ENCODE assay signal across 16 mouse cellular contexts in the genomic region with DNA sequence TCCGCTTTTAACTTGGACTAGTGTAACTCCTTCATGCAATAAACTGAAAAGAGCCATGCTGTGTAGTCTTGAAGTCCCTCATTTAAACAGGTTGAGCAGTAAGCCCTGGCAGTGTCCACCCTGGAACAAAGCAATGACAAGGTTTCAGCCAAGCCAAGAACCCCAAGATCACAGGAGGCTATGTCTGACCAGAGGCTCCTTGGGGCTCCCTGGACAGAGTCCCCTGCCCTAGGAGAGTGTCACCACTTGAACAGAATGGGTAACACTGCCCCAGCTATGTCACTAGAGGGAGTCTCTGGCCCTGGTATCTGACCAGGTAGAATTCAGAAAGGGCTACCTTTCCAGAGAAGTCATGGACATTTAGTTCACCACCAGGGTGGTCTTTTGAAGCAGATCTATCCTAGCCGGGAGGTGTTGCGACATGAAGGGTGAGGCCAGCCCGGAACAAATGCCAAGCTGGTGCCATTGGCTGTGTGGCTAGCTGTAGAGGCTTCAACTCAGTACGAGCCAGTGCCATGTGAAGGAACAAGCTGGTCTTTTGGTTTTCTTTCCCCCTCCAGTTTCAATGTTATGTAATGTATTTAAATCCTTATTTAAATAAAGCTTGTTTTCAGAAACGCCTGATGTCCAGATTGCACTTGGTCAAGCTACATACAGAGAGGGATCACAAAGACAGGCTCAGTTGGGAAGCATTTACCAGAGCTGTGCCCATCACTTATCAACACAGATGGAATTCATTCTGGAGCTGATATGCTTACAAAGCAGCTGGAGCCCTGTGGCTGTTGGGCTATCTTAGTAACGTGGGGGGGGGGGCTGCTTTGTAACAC. TPM values are rescaled to one million over a fixed set of nuclear protein-coding genes. Genes with fewer than 3 reads are reported as not detected.
DNase-seq lines count a peak whose midpoint lies in the region; ATAC-seq and TF ChIP-seq lines count a peak whose summit lies in the region.
"Not testable (repeated sequence)": the region's sequence is repeated elsewhere in the genome, so short reads cannot be mapped to it uniquely, and the experiment has no call there.
"Had no signal": no experiment of that assay in that cellular context is flagged by ENCODE, and none has a peak within 500 bp of the region (broad histone marks: within the 10 kb centered on the region; RNA-seq: fewer than 3 reads in every experiment).

No protein-coding gene starts in this region.

- H3K27ac ChIP-seq in ES-E14 (ENCODE audit: insufficient read depth, low read depth, low read length, poor library complexity, severe bottlenecking) = peak overlapping the region; percentile 45
- not testable (repeated sequence) for H3K27ac ChIP-seq in forebrain, embryonic 13.5 days; hindbrain, embryonic 15.5 days (replicated peaks); limb, embryonic 11.5 days (replicated peaks; ENCODE audit: low read depth, low read length); neural tube, embryonic 12.5 days

- peak overlapping the region; percentile 85 for H3K4me2 ChIP-seq in forebrain, embryonic 13.5 days
- H3K4me2 ChIP-seq in hindbrain, embryonic 15.5 days = peak overlapping the region; percentile 68; the same call in 1 of the 2 replicates
- H3K4me2 ChIP-seq in limb, embryonic 11.5 days (ENCODE audit: low read depth, severe bottlenecking) = not testable (repeated sequence)
- peak overlapping the region; percentile 14 for H3K4me2 ChIP-seq in neural tube, embryonic 12.5 days (replicated peaks)

- not testable (repeated sequence) for H3K9me3 ChIP-seq in ES-E14 (ENCODE audit: control insufficient read depth, insufficient read depth, low read depth, low read length); forebrain, embryonic 13.5 days (replicated peaks); hindbrain, embryonic 15.5 days; limb, embryonic 11.5 days (ENCODE audit: control insufficient read depth, low read length); neural tube, embryonic 12.5 days

- H3K4me1 ChIP-seq in ES-E14 (ENCODE audit: control insufficient read depth in 2 of 2, insufficient read depth in 2 of 2, low read length in 2 of 2, poor library complexity in 1 of 2); limb, embryonic 11.5 days (ENCODE audit: control insufficient read depth, insufficient read depth, low read length); lung, adult 2 months (ENCODE audit: control insufficient read depth, insufficient read depth, low read length); neural tube, embryonic 12.5 days: not testable (repeated sequence)
- peaks cover 13% of the 10 kb centered on the region for H3K4me1 ChIP-seq in forebrain, embryonic 13.5 days
- peaks cover 19% of the 10 kb centered on the region for H3K4me1 ChIP-seq in hindbrain, embryonic 15.5 days (replicated peaks)

- WGBS in forebrain, embryonic 13.5 days = 79% methylated on average over 7 of the region's 7 CpGs
- WGBS in hindbrain, embryonic 15.5 days = 84% methylated on average over 7 of the region's 7 CpGs
- WGBS in limb, embryonic 11.5 days = 83% methylated on average over 7 of the region's 7 CpGs
- WGBS in lung, adult 2 months = 46% methylated on average over 7 of the region's 7 CpGs
- WGBS in neural tube, embryonic 12.5 days = 84% methylated on average over 7 of the region's 7 CpGs

- not testable (repeated sequence) for H3K27me3 ChIP-seq in forebrain, embryonic 13.5 days; hindbrain, embryonic 15.5 days; limb, embryonic 11.5 days (ENCODE audit: control insufficient read depth, insufficient read depth, low read length); neural tube, embryonic 12.5 days (replicated peaks)

- 0 out of 2 replicates have a peak overlapping the region, but pooled peaks have one; percentile 18 for H3K9ac ChIP-seq in ES-E14 (ENCODE audit: insufficient read depth, low read depth, low read length, poor library complexity, severe bottlenecking)
- not testable (repeated sequence) for H3K9ac ChIP-seq in forebrain, embryonic 13.5 days; hindbrain, embryonic 15.5 days; limb, embryonic 11.5 days (ENCODE audit: low read length); neural tube, embryonic 12.5 days

- TF ChIP-seq CTCF in lung, adult 2 months (IDR thresholded peaks at IDR 0.05; ENCODE audit: insufficient read depth, low read length) = not testable (repeated sequence)

- peak; percentile 28; the same call in 1 of the 2 replicates for TF ChIP-seq POLR2A in lung, adult 2 months (IDR thresholded peaks at IDR 0.05; ENCODE audit: borderline replicate concordance, extremely low read depth, low read depth, low read length)

- ATAC-seq in forebrain, embryonic 13.5 days; hindbrain, embryonic 15.5 days (ENCODE audit: low FRiP score, low read depth); limb, embryonic 11.5 days (ENCODE audit: insufficient number of reproducible peaks, low FRiP score, low TSS enrichment, low read depth); neural tube, embryonic 12.5 days (ENCODE audit: low FRiP score, low read depth): not testable (repeated sequence)

- in situ Hi-C loops in ES-E14 (cut with MboI; ENCODE audit: low sequenced_read_pairs in 2 of 2, unreplicated experiment in 2 of 2) = not testable (repeated sequence)

- peak; percentile 15 for DNase-seq in 3134 (ENCODE audit: extremely low read depth, insufficient read length, low spot score)
- DNase-seq in ES-E14 (ENCODE audit: low read depth, low spot score); limb, embryonic 11.5 days (ENCODE audit: low spot score): not testable (repeated sequence)
- peak; percentile 45 for DNase-seq in cerebellum, adult 11-12 months
- DNase-seq in lung, adult 2 months = peak; percentile 12

- peak overlapping the region; percentile 23 to 39 for H3K4me3 ChIP-seq in ES-E14 (ENCODE audit: insufficient read depth in 1 of 2, low read depth in 1 of 2, low read length in 2 of 2, poor library complexity in 1 of 2, severe bottlenecking in 1 of 2)
- H3K4me3 ChIP-seq in forebrain, embryonic 13.5 days; hindbrain, embryonic 15.5 days; lung, adult 2 months (replicated peaks; ENCODE audit: extremely low read depth, low read depth, low read length); neural tube, embryonic 12.5 days: not testable (repeated sequence)
- peak overlapping the region; percentile 3 for H3K4me3 ChIP-seq in limb, embryonic 11.5 days (ENCODE audit: low read depth, low read length)

- H3K36me3 ChIP-seq in ES-E14 (ENCODE audit: control insufficient read depth, insufficient read depth, low read length, poor library complexity, severe bottlenecking) = peaks cover 20% of the 10 kb centered on the region
- H3K36me3 ChIP-seq in forebrain, embryonic 13.5 days (ENCODE audit: poor library complexity, severe bottlenecking) = peaks cover 23% of the 10 kb centered on the region
- peaks cover 19% of the 10 kb centered on the region for H3K36me3 ChIP-seq in hindbrain, embryonic 15.5 days
- H3K36me3 ChIP-seq in limb, embryonic 11.5 days (ENCODE audit: control insufficient read depth, insufficient read depth, low read length) = peaks cover 15% of the 10 kb centered on the region; the same call in 1 of the 2 replicates
- H3K36me3 ChIP-seq in neural tube, embryonic 12.5 days = peaks cover 13% of the 10 kb centered on the region

TF ChIP-seq in ES-E14, 5 proteins besides CTCF, POLR2A, EP300 and RAD21:
- TF ChIP-seq CHD2 (IDR thresholded peaks at IDR 0.05; ENCODE audit: low read depth, low read length) = 0 out of 2 replicates have a peak, but pooled peaks have one; percentile 33

RNA-seq across cellular contexts. Expression of gene Eif1, which starts 2.0 kb away (rescaled TPM):
- total RNA-seq in ES-E14 (2012; rRNA removed) = 322 and 326 TPM in 2 replicates
- 1,595 and 1,677 TPM in 2 replicates for polyA plus RNA-seq in forebrain, embryonic 13.5 days (2015; fragmentation: Nextera tagmentation; extraction: Ambion mirVana)
- 1,215 and 1,231 TPM in 2 replicates for polyA plus RNA-seq in hindbrain, embryonic 15.5 days (2015; fragmentation: Nextera tagmentation; extraction: Ambion mirVana)
- polyA plus RNA-seq in limb, embryonic 11.5 days (2014; fragmentation: Nextera tagmentation; extraction: Ambion mirVana) = 1,608 and 1,642 TPM in 2 replicates
- polyA plus RNA-seq in lung, adult 2 months (2012; rRNA removed) = 125 and 131 TPM in 2 replicates
- polyA plus RNA-seq in neural tube, embryonic 12.5 days (2016; fragmentation: Nextera tagmentation; extraction: Ambion mirVana) = 1,410 and 1,478 TPM in 2 replicates

RNA-seq across cellular contexts. Expression of gene Gast, which starts 12.5 kb away (rescaled TPM):
- 1.6 and 2.9 TPM in 2 replicates for total RNA-seq in ES-E14 (2012; rRNA removed)
- polyA plus RNA-seq in forebrain, embryonic 13.5 days (2015; fragmentation: Nextera tagmentation; extraction: Ambion mirVana) = 0.56 and 0.89 TPM in 2 replicates
- 0.38 TPM in 1 of 2 replicates, not detected in the other for polyA plus RNA-seq in hindbrain, embryonic 15.5 days (2015; fragmentation: Nextera tagmentation; extraction: Ambion mirVana)
- not detected in 2 replicates for polyA plus RNA-seq in limb, embryonic 11.5 days (2014; fragmentation: Nextera tagmentation; extraction: Ambion mirVana)
- polyA plus RNA-seq in lung, adult 2 months (2012; rRNA removed) = not detected in 2 replicates
- not detected in 2 replicates for polyA plus RNA-seq in neural tube, embryonic 12.5 days (2016; fragmentation: Nextera tagmentation; extraction: Ambion mirVana)
- total RNA-seq: gastrocnemius, adult 18-20 months; left cerebral cortex, postnatal 25 days had no signal
- polyA plus RNA-seq: CD4-positive, CD25-positive, alpha-beta regulatory T cell, adult 4 months; cerebellum, adult 2 months; kidney, postnatal 0 days had no signal

RNA-seq across cellular contexts. Expression of gene Hap1, which starts 34.2 kb away (rescaled TPM):
- total RNA-seq in ES-E14 (2012; rRNA removed) = 21.4 and 34.2 TPM in 2 replicates
- polyA plus RNA-seq in forebrain, embryonic 13.5 days (2015; fragmentation: Nextera tagmentation; extraction: Ambion mirVana) = 93.7 and 98.5 TPM in 2 replicates
- 253 and 256 TPM in 2 replicates for polyA plus RNA-seq in hindbrain, embryonic 15.5 days (2015; fragmentation: Nextera tagmentation; extraction: Ambion mirVana)
- polyA plus RNA-seq in limb, embryonic 11.5 days (2014; fragmentation: Nextera tagmentation; extraction: Ambion mirVana) = 0.38 and 0.39 TPM in 2 replicates
- polyA plus RNA-seq in lung, adult 2 months (2012; rRNA removed) = 9.3 and 14.3 TPM in 2 replicates
- polyA plus RNA-seq in neural tube, embryonic 12.5 days (2016; fragmentation: Nextera tagmentation; extraction: Ambion mirVana) = 39.9 and 42.0 TPM in 2 replicates

RNA-seq across cellular contexts. Expression of gene Krt42, which starts 52.0 kb away (rescaled TPM):
- total RNA-seq in ES-E14 (2012; rRNA removed) = 21.7 and 42.5 TPM in 2 replicates
- polyA plus RNA-seq in forebrain, embryonic 13.5 days (2015; fragmentation: Nextera tagmentation; extraction: Ambion mirVana) = not detected in 2 replicates
- not detected in 2 replicates for polyA plus RNA-seq in hindbrain, embryonic 15.5 days (2015; fragmentation: Nextera tagmentation; extraction: Ambion mirVana)
- polyA plus RNA-seq in limb, embryonic 11.5 days (2014; fragmentation: Nextera tagmentation; extraction: Ambion mirVana) = 0.09 and 0.26 TPM in 2 replicates
- not detected in 2 replicates for polyA plus RNA-seq in lung, adult 2 months (2012; rRNA removed)
- not detected in 2 replicates for polyA plus RNA-seq in neural tube, embryonic 12.5 days (2016; fragmentation: Nextera tagmentation; extraction: Ambion mirVana)
- total RNA-seq: gastrocnemius, adult 18-20 months; left cerebral cortex, postnatal 25 days had no signal
- polyA plus RNA-seq: CD4-positive, CD25-positive, alpha-beta regulatory T cell, adult 4 months; cerebellum, adult 2 months; forebrain, embryonic 14.5 days; hindbrain, embryonic 10.5 days; kidney, postnatal 0 days; midbrain, embryonic 12.5 days had no signal
